In genomic region chr16:36420979-36421378, GRCm38 (mm10) we compare ENCODE assay signal across 26 mouse cellular contexts. TPM values are rescaled to one million over a fixed set of nuclear protein-coding genes. Genes with fewer than 3 reads are reported as not detected.
"Had no signal": no experiment of that assay in that cellular context is flagged by ENCODE, and none has a peak within 500 bp of the region (broad histone marks: within the 10 kb centered on the region; RNA-seq: fewer than 3 reads in every experiment).

No protein-coding gene starts in this region.

RNA-seq across cellular contexts. Expression of gene Stfa2, which starts 12.7 kb away (rescaled TPM):
- total RNA-seq: left cerebral cortex, adult 8-10 months; left cerebral cortex, postnatal 10 days; left cerebral cortex, postnatal 14 days; left cerebral cortex, postnatal 25 days; left cerebral cortex, postnatal 36 days; left cerebral cortex, postnatal 4 days; liver, adult 2 months; megakaryocyte-erythroid progenitor cell, adult 5-6 weeks; midbrain, postnatal 0 days; monocyte, adult 5-6 weeks had no signal
- polyA plus RNA-seq: limb, embryonic 10.5 days; limb, embryonic 11.5 days; limb, embryonic 12.5 days; limb, embryonic 13.5 days; liver, adult 2 months; lung, adult 2 months; lung, embryonic 14.5 days; macrophage; midbrain, embryonic 10.5 days; midbrain, embryonic 11.5 days; midbrain, embryonic 12.5 days; midbrain, embryonic 13.5 days; midbrain, embryonic 14.5 days; midbrain, embryonic 15.5 days; midbrain, embryonic 16.5 days; myocyte; neural tube, embryonic 11.5 days had no signal

RNA-seq across cellular contexts. Expression of gene Stfa3, which starts 34.2 kb away (rescaled TPM):
- total RNA-seq: left cerebral cortex, adult 8-10 months; left cerebral cortex, postnatal 10 days; left cerebral cortex, postnatal 14 days; left cerebral cortex, postnatal 25 days; left cerebral cortex, postnatal 36 days; left cerebral cortex, postnatal 4 days; liver, adult 2 months; megakaryocyte-erythroid progenitor cell, adult 5-6 weeks; monocyte, adult 5-6 weeks had no signal
- polyA plus RNA-seq: limb, embryonic 10.5 days; limb, embryonic 11.5 days; liver, adult 2 months; lung, adult 2 months; lung, embryonic 14.5 days; macrophage; midbrain, embryonic 10.5 days; midbrain, embryonic 11.5 days; midbrain, embryonic 13.5 days; midbrain, embryonic 14.5 days; midbrain, embryonic 15.5 days; midbrain, postnatal 0 days; myocyte; neural tube, embryonic 11.5 days had no signal

RNA-seq across cellular contexts. Expression of gene BC100530, which starts 53.4 kb away (rescaled TPM):
- total RNA-seq: left cerebral cortex, adult 8-10 months; left cerebral cortex, postnatal 10 days; left cerebral cortex, postnatal 14 days; left cerebral cortex, postnatal 25 days; left cerebral cortex, postnatal 36 days; left cerebral cortex, postnatal 4 days; liver, adult 2 months; megakaryocyte-erythroid progenitor cell, adult 5-6 weeks; monocyte, adult 5-6 weeks had no signal
- polyA plus RNA-seq: liver, adult 2 months; lung, adult 2 months; lung, embryonic 14.5 days; macrophage; midbrain, embryonic 10.5 days; midbrain, embryonic 13.5 days; myocyte had no signal
